Mouse (Mus musculus) MEL (cell line): Measurements from ENCODE around the gene Gm7073. TPM values are rescaled to one million over a fixed set of nuclear protein-coding genes. Genes with fewer than 3 reads are reported as not detected.

Experiments used
- DNase-seq: peaks from one replicate; pipeline ENCODE4 v3.0.0; 2011; ENCODE audit warnings: low read depth, low spot score
- H3K27ac ChIP-seq: 2 replicates; pipeline ENCODE4 v1.5.1; 2012; ENCODE audit warnings: low read depth, mild to moderate bottlenecking, control low read depth, low read length, moderate library complexity; ENCODE audit not compliant: control insufficient read depth
- H3K27me3 ChIP-seq, 2 experiments: fragments of 150-350 bp in 1 of 2; sonication (generic) in 1 of 2; 2 replicates each; pipeline ENCODE4 v1.6.1; 2012; ENCODE audit warnings: low read length in 2 of 2, mild to moderate bottlenecking in 2 of 2, improper control_type of control experiment in 1 of 2, moderate library complexity in 1 of 2; ENCODE audit not compliant: insufficient read depth in 2 of 2, control insufficient read depth in 1 of 2
- H3K36me3 ChIP-seq, 2 experiments: 2 replicates each; pipeline ENCODE4 v1.6.1; 2012 to 2014; ENCODE audit warnings: low read length in 2 of 2, improper control_type of control experiment in 1 of 2, inconsistent platforms in 1 of 2, mild to moderate bottlenecking in 1 of 2; ENCODE audit not compliant: insufficient read depth in 2 of 2, control insufficient read depth in 1 of 2
- H3K4me1 ChIP-seq, 2 experiments: fragments of 150-350 bp in 1 of 2; sonication (generic) in 1 of 2; 2 replicates each; pipeline ENCODE4 v1.6.1; 2012; ENCODE audit warnings: low read length in 2 of 2, improper control_type of control experiment in 1 of 2, mild to moderate bottlenecking in 1 of 2; ENCODE audit not compliant: insufficient read depth in 2 of 2, control insufficient read depth in 1 of 2
- H3K4me3 ChIP-seq, 2 experiments: fragments of 150-350 bp in 1 of 2; sonication (generic) in 1 of 2; 2 replicates each; pipeline ENCODE4 v1.5.1; 2012; ENCODE audit warnings: low read depth in 2 of 2, low read length in 2 of 2, mild to moderate bottlenecking in 2 of 2, moderate library complexity in 2 of 2, control low read depth in 1 of 2, improper control_type of control experiment in 1 of 2; ENCODE audit not compliant: control insufficient read depth in 1 of 2, insufficient read depth in 1 of 2
- H3K79me2 ChIP-seq: 2 replicates; pipeline ENCODE4 v1.6.1; 2012; ENCODE audit warnings: mild to moderate bottlenecking, low read length, moderate library complexity; ENCODE audit not compliant: control insufficient read depth, poor library complexity, insufficient read depth
- H3K9ac ChIP-seq: 2 replicates; pipeline ENCODE4 v1.6.1; 2012; ENCODE audit warnings: low read depth, mild to moderate bottlenecking, control low read depth, low read length, moderate library complexity; ENCODE audit not compliant: control insufficient read depth, poor library complexity, severe bottlenecking
- H3K9me3 ChIP-seq: fragments of 150-350 bp; sonication (generic); replicated peaks from 2 replicates; pipeline ENCODE4 v1.6.1; 2012; ENCODE audit warnings: mild to moderate bottlenecking, low read length, improper control_type of control experiment, moderate library complexity; ENCODE audit not compliant: insufficient read depth
- CHD1 ChIP-seq: IDR thresholded peaks from 2 replicates; pipeline ENCODE4 v1.6.1; 2012; ENCODE audit warnings: low read depth, mild to moderate bottlenecking, inconsistent platforms, low read length, improper control_type of control experiment
- CHD2 ChIP-seq: IDR thresholded peaks from 2 replicates; pipeline ENCODE4 v1.6.1; 2011; ENCODE audit warnings: low read length, improper control_type of control experiment
- EP300 ChIP-seq, 2 experiments: IDR thresholded peaks; 2 replicates each; pipeline ENCODE4 v1.6.1; 2011; ENCODE audit warnings: improper control_type of control experiment in 2 of 2, low read length in 2 of 2, low read depth in 1 of 2, mild to moderate bottlenecking in 1 of 2
- GABPA ChIP-seq: IDR thresholded peaks from 2 replicates; pipeline ENCODE4 v1.6.1; 2012; ENCODE audit warnings: low read depth, mild to moderate bottlenecking, inconsistent platforms, low read length, improper control_type of control experiment, moderate library complexity
- HCFC1 ChIP-seq: IDR thresholded peaks from 2 replicates; pipeline ENCODE4 v1.6.1; 2012; ENCODE audit warnings: low read depth, mild to moderate bottlenecking, inconsistent platforms, low read length, improper control_type of control experiment, moderate library complexity
- MAX ChIP-seq: IDR thresholded peaks from 2 replicates; pipeline ENCODE4 v1.6.1; 2011; ENCODE audit warnings: low read length, improper control_type of control experiment
- MAZ ChIP-seq: IDR thresholded peaks from 2 replicates; pipeline ENCODE4 v1.6.1; 2012; ENCODE audit warnings: low read depth, mild to moderate bottlenecking, inconsistent platforms, low read length, improper control_type of control experiment
- MXI1 ChIP-seq: IDR thresholded peaks from 2 replicates; pipeline ENCODE4 v1.6.1; 2011; ENCODE audit warnings: mild to moderate bottlenecking, low read depth, low read length, improper control_type of control experiment
- NRF1 ChIP-seq: IDR thresholded peaks from 2 replicates; pipeline ENCODE4 v1.6.1; 2014; ENCODE audit warnings: low read depth, mild to moderate bottlenecking, inconsistent platforms, low read length, improper control_type of control experiment, moderate library complexity; ENCODE audit not compliant: poor library complexity, insufficient read depth, severe bottlenecking
- POLR2AphosphoS5 ChIP-seq: IDR thresholded peaks from 2 replicates; pipeline ENCODE4 v1.6.1; 2012; ENCODE audit warnings: low read depth, borderline replicate concordance, mild to moderate bottlenecking, inconsistent platforms, low read length, moderate library complexity, mixed read lengths
- RAD21 ChIP-seq: IDR thresholded peaks from 2 replicates; pipeline ENCODE4 v1.6.1; 2011; ENCODE audit warnings: mild to moderate bottlenecking, low read depth, low read length, improper control_type of control experiment
- SIN3A ChIP-seq: IDR thresholded peaks from 2 replicates; pipeline ENCODE4 v1.6.1; 2012; ENCODE audit warnings: low read length, improper control_type of control experiment, inconsistent platforms
- TAL1 ChIP-seq: IDR thresholded peaks from 2 replicates; pipeline ENCODE4 v1.6.1; 2012; ENCODE audit warnings: mild to moderate bottlenecking, inconsistent platforms, low read length, moderate library complexity, mixed read lengths
- TBP ChIP-seq: IDR thresholded peaks from 2 replicates; pipeline ENCODE4 v1.8.0; 2011; ENCODE audit warnings: low read depth, low read length, improper control_type of control experiment
- UBTF ChIP-seq: IDR thresholded peaks from 2 replicates; pipeline ENCODE4 v1.6.1; 2012; ENCODE audit warnings: low read depth, mild to moderate bottlenecking, inconsistent platforms, low read length, improper control_type of control experiment, moderate library complexity, borderline replicate concordance; ENCODE audit not compliant: insufficient read depth
- ZKSCAN1 ChIP-seq: IDR thresholded peaks from 2 replicates; pipeline ENCODE4 v1.6.1; 2012; ENCODE audit warnings: low read depth, mild to moderate bottlenecking, inconsistent platforms, low read length, improper control_type of control experiment, moderate library complexity
- polyA plus RNA-seq, 2 experiments: library from polyadenylated mRNA; stranded (reverse) in 1 of 2; unstranded in 1 of 2; fragments of >175 nt in 1 of 2; fragments of >200 nt in 1 of 2; gene quantifications; 2 replicates each; pipeline versions ENCODE4 v1.2.1 to v1.2.4; 2012; ENCODE audit warnings: low replicate concordance in 2 of 2, low read depth in 1 of 2; ENCODE audit not compliant: insufficient read length in 2 of 2, insufficient read depth in 1 of 2, missing spikeins in 1 of 2
- total RNA-seq: library from RNA; depleted of rRNA; stranded (reverse); fragments of 300-350 nt; gene quantifications from 2 replicates; pipeline ENCODE4 v1.2.3, GENCODE M21; 2012

Gm7073 gene
- total and polyA plus RNA-seq, 3 experiments = not detected

DNA sequence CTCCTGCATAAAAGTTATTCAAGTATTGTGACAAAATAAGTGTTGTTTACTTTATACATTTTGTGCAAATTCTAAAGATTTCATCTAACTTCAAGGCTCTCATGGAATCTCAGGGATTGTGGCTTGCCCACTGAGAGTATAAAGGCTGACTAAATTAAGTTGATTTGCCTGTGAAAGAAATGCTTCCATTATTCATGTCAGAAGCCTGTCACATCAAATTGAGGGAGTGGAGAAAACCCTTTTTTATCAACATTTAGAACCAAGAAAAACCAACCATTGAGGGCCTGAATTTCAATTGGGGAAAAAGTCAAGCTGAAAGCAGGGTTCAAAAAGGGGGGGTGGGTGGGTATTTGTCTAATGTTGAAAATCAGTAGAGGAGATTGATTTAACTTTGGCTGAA, 30.0 kb upstream of the Gm7073 start:
- H3K9me3 ChIP-seq = no peaks in the 10 kb centered on the region
- DNase-seq = no peak
- H3K27me3 ChIP-seq = no peaks in the 10 kb centered on the region
- TF ChIP-seq NRF1 = no peak
- TF ChIP-seq UBTF = no peak
- TF ChIP-seq EP300 (IDR thresholded peaks at IDR 0.05; ENCODE audit: low read depth in 1 of 2, low read length in 2 of 2) = no peak
- no peak for TF ChIP-seq ZKSCAN1
- no peak for TF ChIP-seq POLR2AphosphoS5
- TF ChIP-seq, all 39 proteins: peak for 0
- no peaks in the 10 kb centered on the region for H3K4me1 ChIP-seq
- H3K79me2 ChIP-seq = no peaks in the 10 kb centered on the region
- H3K27ac ChIP-seq = no peak overlapping the region
- no peak overlapping the region for H3K9ac ChIP-seq
- H3K36me3 ChIP-seq = no peaks in the 10 kb centered on the region
- no peak overlapping the region for H3K4me3 ChIP-seq

DNA sequence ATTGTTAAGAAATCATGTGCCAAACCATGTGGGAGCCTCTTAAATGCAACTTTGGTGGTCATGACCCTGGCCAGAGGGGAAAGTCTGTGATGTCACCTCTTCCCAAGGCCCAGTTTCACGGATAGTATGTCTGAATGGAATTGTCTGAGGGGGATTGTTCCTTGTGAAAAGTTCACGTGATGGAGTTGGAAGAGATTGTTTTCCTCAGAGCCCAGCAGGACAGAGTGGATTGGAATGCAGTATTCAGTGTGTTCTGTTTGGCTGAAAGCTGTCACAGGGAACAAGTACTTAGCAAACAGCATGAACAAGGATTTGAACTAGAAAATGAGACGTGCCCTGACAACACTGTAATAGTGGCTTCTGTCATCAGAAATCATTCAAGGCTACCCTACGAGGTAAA, 16.2 kb upstream of the Gm7073 start:
- no peaks in the 10 kb centered on the region for H3K9me3 ChIP-seq
- no peak for TF ChIP-seq HCFC1
- no peak for TF ChIP-seq CHD2
- TF ChIP-seq GABPA = no peak
- TF ChIP-seq MAZ = no peak
- TF ChIP-seq RAD21 = no peak
- no peak for TF ChIP-seq TBP
- TF ChIP-seq EP300 (IDR thresholded peaks at IDR 0.05; ENCODE audit: low read depth in 1 of 2, low read length in 2 of 2) = no peak
- TF ChIP-seq CHD1 = no peak
- no peak for TF ChIP-seq MAX
- TF ChIP-seq NRF1 = no peak
- TF ChIP-seq MXI1 = no peak
- no peak for TF ChIP-seq ZKSCAN1
- TF ChIP-seq SIN3A = no peak
- no peak for TF ChIP-seq TAL1
- no peaks in the 10 kb centered on the region for H3K36me3 ChIP-seq
- H3K4me3 ChIP-seq = no peak overlapping the region
- no peak overlapping the region for H3K27ac ChIP-seq
- no peaks in the 10 kb centered on the region for H3K27me3 ChIP-seq
- DNase-seq = no peak
- no peaks in the 10 kb centered on the region for H3K79me2 ChIP-seq
- H3K9ac ChIP-seq = no peak overlapping the region
- H3K4me1 ChIP-seq = no peaks in the 10 kb centered on the region
